Mouse (Mus musculus) lung, embryonic 14.5 days (tissue): ENCODE results near the gene Cep55. TPM values are rescaled to one million over a fixed set of nuclear protein-coding genes. Genes with fewer than 3 reads are reported as not detected.

Experiments used
- ATAC-seq: fragments of 200-750 bp; cut with Nextera tagmentation; 2 replicates; pipeline ENCODE4 v1.8.0; 2017; ENCODE audit warnings: mild to moderate bottlenecking, moderate TSS enrichment, moderate library complexity; ENCODE audit not compliant: insufficient read depth
- DNase-seq: peaks from one replicate; pipeline ENCODE4 v3.0.0-alpha.2; 2015
- H3K27ac ChIP-seq: fragments of 300-500 bp; sonication (generic); 2 replicates; pipeline ENCODE4 v1.5.1; 2014; ENCODE audit warnings: low read depth, mild to moderate bottlenecking, moderate library complexity
- H3K27me3 ChIP-seq: fragments of 300-500 bp; sonication (generic); 2 replicates; pipeline ENCODE4 v1.6.1; 2014; ENCODE audit warnings: low read length, control low read depth; ENCODE audit not compliant: insufficient read depth
- H3K36me3 ChIP-seq: fragments of 300-500 bp; sonication (generic); 2 replicates; pipeline ENCODE4 v1.6.1; 2014; ENCODE audit warnings: control low read depth; ENCODE audit not compliant: insufficient read depth
- H3K4me1 ChIP-seq: fragments of 300-500 bp; sonication (generic); 2 replicates; pipeline ENCODE4 v1.6.1; 2014; ENCODE audit warnings: antibody characterized with exemption, control low read depth; ENCODE audit not compliant: insufficient read depth
- H3K4me2 ChIP-seq: fragments of 300-500 bp; sonication (generic); 2 replicates; pipeline ENCODE4 v1.6.1; 2014; ENCODE audit warnings: mild to moderate bottlenecking
- H3K4me3 ChIP-seq: fragments of 300-500 bp; sonication (generic); 2 replicates; pipeline ENCODE4 v1.5.1; 2014; ENCODE audit warnings: low read depth, low read length
- H3K9ac ChIP-seq: fragments of 300-500 bp; sonication (generic); 2 replicates; pipeline ENCODE4 v1.6.1; 2014
- H3K9me3 ChIP-seq: fragments of 300-500 bp; sonication (generic); 2 replicates; pipeline ENCODE4 v1.6.1; 2016; ENCODE audit warnings: low read depth, low read length, control low read depth
- CTCF ChIP-seq: IDR thresholded peaks from 2 replicates; pipeline ENCODE4 v1.5.1; 2016; ENCODE audit warnings: antibody characterized with exemption, low read depth
- WGBS: fragments of 180-500 bp; shearing (Covaris S2); extraction: QIAGEN DNeasy Blood & Tissue Kit; methylation state at CpG from one replicate; pipeline ENCODE4 v1.1.7; 2014; 5-methylcytosine and 5-hydroxymethylcytosine counted together
- polyA plus RNA-seq: library from polyadenylated mRNA; unstranded; fragments of >200 nt; fragmentation: Nextera tagmentation; extraction: Ambion mirVana; gene quantifications from 2 replicates; pipeline ENCODE4 v1.2.1, GENCODE M21; 2014

The Cep55 gene
- polyA plus RNA-seq, 1 experiment from 2014 or later = 47.7 TPM

- DNase-seq (no peak), ATAC-seq (no peak)
- 36% methylated on average over 3 of the region's 3 CpGs for WGBS
- TF ChIP-seq CTCF = no peak
- H3K4me2 ChIP-seq = peak overlapping the region; percentile 74
- no peaks in the 10 kb centered on the region for H3K27me3 ChIP-seq
- peaks cover 2% of the 10 kb centered on the region; the same call in 1 of the 2 replicates for H3K4me1 ChIP-seq
- H3K27ac ChIP-seq = no peak overlapping the region
- H3K4me3 ChIP-seq = peak overlapping the region; percentile 52; the same call in 1 of the 2 replicates
- H3K36me3 ChIP-seq = peaks cover 41% of the 10 kb centered on the region
- H3K9me3 ChIP-seq = no peaks in the 10 kb centered on the region
- H3K9ac ChIP-seq = peak overlapping the region; percentile 2; the same call in 1 of the 2 replicates
Measured at GRCm38 (mm10) chr19:38056276-38056675, 1.5 kb downstream of the Cep55 start.

- H3K9me3 ChIP-seq = no peaks in the 10 kb centered on the region
- DNase-seq = no peak
- peaks cover 43% of the 10 kb centered on the region for H3K36me3 ChIP-seq
- no peak overlapping the region for H3K9ac ChIP-seq
- WGBS = 85% methylated on average over 8 of the region's 8 CpGs
- H3K4me1 ChIP-seq = peaks cover 2% of the 10 kb centered on the region; the same call in 1 of the 2 replicates
- H3K27ac ChIP-seq = no peak overlapping the region
- H3K4me2 ChIP-seq = no peak overlapping the region
- H3K27me3 ChIP-seq = no peaks in the 10 kb centered on the region
- H3K4me3 ChIP-seq = no peak overlapping the region
- ATAC-seq = no peak
- TF ChIP-seq CTCF = no peak
Measured at GRCm38 (mm10) chr19:38056931-38057330, 2.1 kb downstream of the Cep55 start.

GRCm38 (mm10) chr19:38063201-38063600, 8.4 kb downstream of the Cep55 start:
- ATAC-seq = no peak
- Histone ChIP-seq H3K27ac (no peak overlapping the region), H3K4me1 (no peaks in the 10 kb centered on the region), H3K27me3 (no peaks in the 10 kb centered on the region), H3K9me3 (no peaks in the 10 kb centered on the region), H3K4me3 (no peak overlapping the region), H3K36me3 (peaks cover 61% of the 10 kb centered on the region), H3K9ac (no peak overlapping the region), H3K4me2 (no peak overlapping the region)
- TF ChIP-seq CTCF = no peak
- WGBS = 87% methylated on average over 3 of the region's 3 CpGs
- DNase-seq = no peak

GRCm38 (mm10) chr19:38064051-38064450, 9.2 kb downstream of the Cep55 start:
- ATAC-seq = no peak
- H3K4me3 ChIP-seq = no peak overlapping the region
- H3K4me1 ChIP-seq = no peaks in the 10 kb centered on the region
- H3K27me3 ChIP-seq = no peaks in the 10 kb centered on the region
- no peaks in the 10 kb centered on the region for H3K9me3 ChIP-seq
- no peak overlapping the region for H3K9ac ChIP-seq
- peaks cover 61% of the 10 kb centered on the region for H3K36me3 ChIP-seq
- 88% methylated on average over 1 of the region's 1 CpGs for WGBS
- H3K4me2 ChIP-seq = no peak overlapping the region
- no peak overlapping the region for H3K27ac ChIP-seq
- TF ChIP-seq CTCF = no peak
- no peak for DNase-seq

- WGBS = 92% methylated on average over 5 of the region's 5 CpGs
- H3K27ac ChIP-seq = no peak overlapping the region
- no peak overlapping the region for H3K4me2 ChIP-seq
- no peaks in the 10 kb centered on the region for H3K27me3 ChIP-seq
- H3K4me1 ChIP-seq = no peaks in the 10 kb centered on the region
- peaks cover 63% of the 10 kb centered on the region for H3K36me3 ChIP-seq
- ATAC-seq = no peak
- no peak overlapping the region for H3K4me3 ChIP-seq
- H3K9me3 ChIP-seq = no peaks in the 10 kb centered on the region
- DNase-seq = no peak
- H3K9ac ChIP-seq = no peak overlapping the region
- no peak for TF ChIP-seq CTCF
Measured at GRCm38 (mm10) chr19:38073226-38073625, 18.4 kb downstream of the Cep55 start.

- no peak overlapping the region for H3K4me2 ChIP-seq
- 77% methylated on average over 11 of the region's 11 CpGs for WGBS
- no peak overlapping the region for H3K27ac ChIP-seq
- H3K4me1 ChIP-seq = no peaks in the 10 kb centered on the region
- no peaks in the 10 kb centered on the region for H3K9me3 ChIP-seq
- H3K27me3 ChIP-seq = no peaks in the 10 kb centered on the region
- peaks cover 46% of the 10 kb centered on the region for H3K36me3 ChIP-seq
- no peak for TF ChIP-seq CTCF
- H3K9ac ChIP-seq = no peak overlapping the region
- no peak overlapping the region for H3K4me3 ChIP-seq
- DNase-seq (no peak), ATAC-seq (no peak)
Measured at GRCm38 (mm10) chr19:38075051-38075450, 20.2 kb downstream of the Cep55 start.

- no peaks in the 10 kb centered on the region for H3K4me1 ChIP-seq
- H3K36me3 ChIP-seq = peaks cover 34% of the 10 kb centered on the region
- H3K9me3 ChIP-seq = no peaks in the 10 kb centered on the region
- TF ChIP-seq CTCF = peak; percentile 54
- no peaks in the 10 kb centered on the region for H3K27me3 ChIP-seq
- H3K27ac ChIP-seq = no peak overlapping the region
- ATAC-seq = no peak
- no peak overlapping the region for H3K4me3 ChIP-seq
- no peak overlapping the region for H3K4me2 ChIP-seq
- DNase-seq = peak; percentile 52
- no peak overlapping the region for H3K9ac ChIP-seq
- WGBS = 59% methylated on average over 2 of the region's 2 CpGs
Measured at GRCm38 (mm10) chr19:38076251-38076650, 21.4 kb downstream of the Cep55 start.

- no peak for TF ChIP-seq CTCF
- ATAC-seq = no peak
- Histone ChIP-seq H3K4me2 (no peak overlapping the region), H3K4me3 (no peak overlapping the region), H3K27ac (no peak overlapping the region), H3K9ac (no peak overlapping the region), H3K27me3 (no peaks in the 10 kb centered on the region), H3K9me3 (no peaks in the 10 kb centered on the region), H3K4me1 (no peaks in the 10 kb centered on the region), H3K36me3 (peaks cover 18% of the 10 kb centered on the region)
- DNase-seq = no peak
- 61% methylated on average over 3 of the region's 3 CpGs for WGBS
Measured at GRCm38 (mm10) chr19:38077851-38078540, 23.2 kb downstream of the Cep55 start.
